Mouse (Mus musculus): ENCODE results near the gene Cdkn1c. TPM values are rescaled to one million over a fixed set of nuclear protein-coding genes. Genes with fewer than 3 reads are reported as not detected.

The Cdkn1c gene
- polyA plus RNA-seq, 1 experiment from 2014 or later = 185 TPM

DNA sequence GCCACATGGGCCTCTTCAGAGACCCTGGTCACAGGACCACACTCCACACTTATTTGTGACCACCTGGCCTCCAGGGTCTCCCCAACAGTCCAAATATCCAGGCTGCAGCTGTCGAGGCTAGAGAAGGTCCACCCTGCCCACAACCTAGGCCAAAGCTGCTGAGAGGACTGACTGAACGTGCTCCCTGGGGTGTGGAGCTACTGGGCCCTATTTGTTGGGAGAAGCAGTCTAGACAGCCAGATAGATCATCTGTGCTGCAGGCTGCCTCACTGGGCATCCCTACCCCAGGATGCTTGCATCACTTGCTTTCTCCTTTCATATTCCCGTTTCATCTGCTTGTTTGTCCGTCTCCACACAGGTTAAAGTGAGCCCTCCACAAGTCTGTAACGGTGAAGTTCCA lies 1.7 kb upstream of the Cdkn1c start:
- 79% methylated on average over 5 of the region's 5 CpGs for WGBS
- peaks cover 10% of the 10 kb centered on the region for H3K9me3 ChIP-seq (ENCODE audit: control insufficient read depth, low read length)
- no peak overlapping the region for H3K4me2 ChIP-seq (replicated peaks; ENCODE audit: low read depth)
- no peak overlapping the region for H3K4me3 ChIP-seq (ENCODE audit: low read depth, low read length)
- TF ChIP-seq CTCF (IDR thresholded peaks at IDR 0.05; ENCODE audit: low read depth) (no peak), EP300 (optimal IDR thresholded peaks at IDR 0.05) (no peak)
- no peak for ATAC-seq (ENCODE audit: low FRiP score, low TSS enrichment)
- DNase-seq (ENCODE audit: low spot score) = no peak
- 0 out of 2 replicates have a peak overlapping the region, but pooled peaks have one; percentile 8 for H3K27ac ChIP-seq (replicated peaks)
- no peaks in the 10 kb centered on the region for H3K27me3 ChIP-seq (ENCODE audit: control insufficient read depth, insufficient read depth, low read length)
- no peaks in the 10 kb centered on the region for H3K36me3 ChIP-seq (ENCODE audit: control insufficient read depth, insufficient read depth, low read length)
- H3K9ac ChIP-seq (ENCODE audit: low read length) = no peak overlapping the region
- peaks cover 6% of the 10 kb centered on the region; the same call in 1 of the 2 replicates for H3K4me1 ChIP-seq (replicated peaks; ENCODE audit: control insufficient read depth, insufficient read depth)

DNA sequence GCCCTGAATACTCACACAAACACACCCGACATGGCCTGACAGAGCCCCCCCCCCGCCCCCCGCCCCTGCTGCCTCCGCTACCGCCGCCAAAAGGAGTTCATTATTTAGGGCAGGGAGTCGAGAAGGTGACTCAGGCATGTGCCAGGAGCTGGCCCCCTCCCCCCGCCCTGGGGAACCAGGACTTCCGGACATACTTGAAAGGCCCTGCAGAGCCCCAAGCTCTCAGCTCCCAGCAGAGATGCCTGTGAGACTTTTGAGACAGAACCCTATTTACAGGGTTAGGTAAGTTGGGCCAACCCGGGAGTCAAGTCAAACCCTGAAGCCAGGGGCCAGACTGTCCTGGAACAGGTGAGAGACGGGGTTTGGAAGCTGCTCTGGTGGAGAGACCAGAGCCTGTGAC lies 1.1 kb upstream of the Cdkn1c start:
- Histone ChIP-seq H3K9me3 (ENCODE audit: control insufficient read depth, low read length) (peaks cover 10% of the 10 kb centered on the region), H3K4me2 (replicated peaks; ENCODE audit: low read depth) (no peak overlapping the region), H3K36me3 (ENCODE audit: control insufficient read depth, insufficient read depth, low read length) (no peaks in the 10 kb centered on the region), H3K4me1 (replicated peaks; ENCODE audit: control insufficient read depth, insufficient read depth) (peaks cover 6% of the 10 kb centered on the region; the same call in 1 of the 2 replicates), H3K9ac (ENCODE audit: low read length) (no peak overlapping the region), H3K27ac (replicated peaks) (no peak overlapping the region), H3K4me3 (ENCODE audit: low read depth, low read length) (no peak overlapping the region), H3K27me3 (ENCODE audit: control insufficient read depth, insufficient read depth, low read length) (no peaks in the 10 kb centered on the region)
- WGBS = 46% methylated on average over 11 of the region's 11 CpGs
- DNase-seq (ENCODE audit: low spot score) (peak; percentile 22), ATAC-seq (ENCODE audit: low FRiP score, low TSS enrichment) (no peak)
- TF ChIP-seq CTCF (IDR thresholded peaks at IDR 0.05; ENCODE audit: low read depth) = no peak
- no peak for TF ChIP-seq EP300 (optimal IDR thresholded peaks at IDR 0.05)

- peak overlapping the region; percentile 55 for H3K4me3 ChIP-seq (ENCODE audit: low read depth, low read length)
- no peak for TF ChIP-seq EP300 (optimal IDR thresholded peaks at IDR 0.05)
- TF ChIP-seq CTCF (IDR thresholded peaks at IDR 0.05; ENCODE audit: low read depth) = no peak
- H3K36me3 ChIP-seq (ENCODE audit: control insufficient read depth, insufficient read depth, low read length) = no peaks in the 10 kb centered on the region
- H3K9me3 ChIP-seq (ENCODE audit: control insufficient read depth, low read length) = peaks cover 10% of the 10 kb centered on the region
- peak overlapping the region; percentile 43 for H3K4me2 ChIP-seq (replicated peaks; ENCODE audit: low read depth)
- ATAC-seq (ENCODE audit: low FRiP score, low TSS enrichment) (peak; percentile 32), DNase-seq (ENCODE audit: low spot score) (no peak)
- 37% methylated on average over 30 of the region's 32 CpGs for WGBS
- H3K27me3 ChIP-seq (ENCODE audit: control insufficient read depth, insufficient read depth, low read length) = no peaks in the 10 kb centered on the region
- no peak overlapping the region for H3K9ac ChIP-seq (ENCODE audit: low read length)
- no peak overlapping the region for H3K27ac ChIP-seq (replicated peaks)
- H3K4me1 ChIP-seq (replicated peaks; ENCODE audit: control insufficient read depth, insufficient read depth) = peaks cover 6% of the 10 kb centered on the region; the same call in 1 of the 2 replicates
These were observed 532 bp upstream of the Cdkn1c start for GRCm38 (mm10) chr7:143461294-143461870.

DNA sequence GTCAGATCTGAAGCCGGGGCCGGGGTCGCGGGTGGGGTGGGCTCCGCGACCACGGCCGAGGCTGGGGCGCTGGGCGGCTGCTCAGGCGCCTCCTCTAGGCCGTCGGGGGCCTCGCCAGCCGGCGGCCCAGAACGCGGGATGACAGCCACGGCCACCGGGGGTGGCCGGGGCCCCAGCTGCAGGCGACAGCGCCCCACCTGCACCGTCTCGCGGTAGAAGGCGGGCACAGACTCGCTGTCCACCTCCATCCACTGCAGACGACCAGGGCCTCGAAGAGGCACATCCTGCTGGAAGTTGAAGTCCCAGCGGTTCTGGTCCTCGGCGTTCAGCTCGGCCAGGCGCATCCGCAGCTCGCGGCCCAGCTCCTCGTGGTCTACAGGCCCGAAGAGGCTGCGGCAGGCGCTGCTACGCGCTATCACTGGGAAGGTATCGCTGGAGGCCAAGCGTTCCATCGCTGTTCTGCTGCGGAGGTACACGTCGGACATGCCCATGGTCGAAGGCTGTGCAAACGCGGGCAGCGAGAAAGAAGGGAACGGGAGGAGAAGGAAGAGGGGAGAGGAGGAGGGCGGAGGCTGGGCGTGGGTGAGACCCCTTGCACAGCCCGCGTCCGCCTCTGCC lies 524 bp downstream of the Cdkn1c start:
- peak overlapping the region; percentile 63 for H3K4me2 ChIP-seq (replicated peaks; ENCODE audit: low read depth)
- peak overlapping the region; percentile 55 for H3K4me3 ChIP-seq (ENCODE audit: low read depth, low read length)
- peak overlapping the region; percentile 73 for H3K27ac ChIP-seq (replicated peaks)
- ATAC-seq (ENCODE audit: low FRiP score, low TSS enrichment) (no peak; the same call in 1 of the 2 replicates), DNase-seq (ENCODE audit: low spot score) (no peak)
- H3K9ac ChIP-seq (ENCODE audit: low read length) = peak overlapping the region; percentile 68
- H3K9me3 ChIP-seq (ENCODE audit: control insufficient read depth, low read length) = peaks cover 10% of the 10 kb centered on the region
- H3K4me1 ChIP-seq (replicated peaks; ENCODE audit: control insufficient read depth, insufficient read depth) = peaks cover 6% of the 10 kb centered on the region; the same call in 1 of the 2 replicates
- WGBS = 34% methylated on average over 48 of the region's 60 CpGs
- TF ChIP-seq CTCF (IDR thresholded peaks at IDR 0.05; ENCODE audit: low read depth) (peak; percentile 6; the same call in 1 of the 2 replicates), EP300 (optimal IDR thresholded peaks at IDR 0.05) (no peak)
- no peaks in the 10 kb centered on the region for H3K36me3 ChIP-seq (ENCODE audit: control insufficient read depth, insufficient read depth, low read length)
- no peaks in the 10 kb centered on the region for H3K27me3 ChIP-seq (ENCODE audit: control insufficient read depth, insufficient read depth, low read length)

GRCm38 (mm10) chr7:143459332-143460211 lies 1.3 kb downstream of the Cdkn1c start:
- peak overlapping the region; percentile 55 for H3K4me3 ChIP-seq (ENCODE audit: low read depth, low read length)
- peak; percentile 39 for ATAC-seq (ENCODE audit: low FRiP score, low TSS enrichment)

More at GRCm38 (mm10) chr7:143459332-143460211, 1.3 kb downstream of the Cdkn1c start:
- peak; percentile 71 for DNase-seq (ENCODE audit: low spot score)
- WGBS = 23% methylated on average over 86 of the region's 100 CpGs
- Histone ChIP-seq H3K36me3 (ENCODE audit: control insufficient read depth, insufficient read depth, low read length) (no peaks in the 10 kb centered on the region), H3K4me1 (replicated peaks; ENCODE audit: control insufficient read depth, insufficient read depth) (peaks cover under 1% of the 10 kb centered on the region; the same call in 1 of the 2 replicates), H3K27ac (replicated peaks) (peak overlapping the region; percentile 73), H3K9me3 (ENCODE audit: control insufficient read depth, low read length) (peaks cover 10% of the 10 kb centered on the region), H3K27me3 (ENCODE audit: control insufficient read depth, insufficient read depth, low read length) (no peaks in the 10 kb centered on the region), H3K9ac (ENCODE audit: low read length) (peak overlapping the region; percentile 68), H3K4me2 (replicated peaks; ENCODE audit: low read depth) (peak overlapping the region; percentile 63)
- TF ChIP-seq CTCF (IDR thresholded peaks at IDR 0.05; ENCODE audit: low read depth) (no peak), EP300 (optimal IDR thresholded peaks at IDR 0.05) (no peak)

All from stomach, postnatal 0 days (tissue).